Mouse (Mus musculus): Measurements from ENCODE around the gene Vstm4. TPM values are rescaled to one million over a fixed set of nuclear protein-coding genes. Genes with fewer than 3 reads are reported as not detected.

The Vstm4 gene
- polyA plus RNA-seq, 1 experiment, result not detected

- H3K36me3 ChIP-seq (ENCODE audit: control insufficient read depth, insufficient read depth), result no peaks in the 10 kb centered on the region
- H3K27me3 ChIP-seq (ENCODE audit: control insufficient read depth, insufficient read depth, insufficient read length), result peaks cover 32% of the 10 kb centered on the region
- no peaks in the 10 kb centered on the region for H3K79me3 ChIP-seq (ENCODE audit: low read depth)
- no peak overlapping the region for H3K4me3 ChIP-seq (ENCODE audit: insufficient read depth, poor library complexity, severe bottlenecking)
- TF ChIP-seq USF1 (IDR thresholded peaks at IDR 0.05; ENCODE audit: low read depth), result no peak
- no peak for TF ChIP-seq CEBPB (IDR thresholded peaks at IDR 0.05; ENCODE audit: low read depth)
- TF ChIP-seq MAX (IDR thresholded peaks at IDR 0.05), result no peak
- TF ChIP-seq FOSL1 (IDR thresholded peaks at IDR 0.05; ENCODE audit: insufficient read depth, low read length, poor library complexity, severe bottlenecking), result no peak
- TF ChIP-seq MYOG (IDR thresholded peaks at IDR 0.05; ENCODE audit: control insufficient read depth, extremely low read depth, insufficient read length), result no peak
- no peak for TF ChIP-seq CTCF (IDR thresholded peaks at IDR 0.05; ENCODE audit: control insufficient read depth, insufficient read depth, insufficient read length)
- TF ChIP-seq MYOD1 (IDR thresholded peaks at IDR 0.05; ENCODE audit: control insufficient read depth, insufficient read length, low read depth), result no peak
- no peak overlapping the region for H3ac ChIP-seq (ENCODE audit: control insufficient read depth, insufficient read length, low read depth)
- no peaks in the 10 kb centered on the region for H3K79me2 ChIP-seq (ENCODE audit: control insufficient read depth, insufficient read depth)
Measured at GRCm38 (mm10) chr14:32964742-32965141, 108.2 kb downstream of the Vstm4 start.

DNA sequence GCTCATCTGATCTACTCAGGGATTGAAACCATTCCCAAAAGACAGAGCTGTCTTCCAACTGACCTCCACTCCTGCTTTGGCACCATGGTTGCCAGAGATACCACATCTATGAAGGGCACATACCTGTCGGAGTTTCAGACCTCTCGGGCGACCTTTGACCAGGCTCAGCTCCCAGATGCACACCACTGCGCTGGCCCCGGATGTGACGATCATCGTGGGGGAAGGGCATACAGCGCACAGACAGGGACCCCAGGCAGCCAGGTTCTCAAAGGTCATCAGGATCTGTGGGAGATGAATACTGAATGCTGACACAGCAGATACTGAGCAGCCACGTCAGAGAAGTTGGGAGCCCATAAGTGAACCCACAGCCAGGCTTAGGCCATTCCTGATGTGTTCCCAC lies 114.1 kb downstream of the Vstm4 start:
- H3ac ChIP-seq (ENCODE audit: control insufficient read depth, insufficient read length, low read depth), result no peak overlapping the region
- TF ChIP-seq CTCF (IDR thresholded peaks at IDR 0.05; ENCODE audit: control insufficient read depth, insufficient read depth, insufficient read length), result no peak
- no peak for TF ChIP-seq MYOG (IDR thresholded peaks at IDR 0.05; ENCODE audit: control insufficient read depth, extremely low read depth, insufficient read length)
- no peak for TF ChIP-seq CEBPB (IDR thresholded peaks at IDR 0.05; ENCODE audit: low read depth)
- no peak for TF ChIP-seq FOSL1 (IDR thresholded peaks at IDR 0.05; ENCODE audit: insufficient read depth, low read length, poor library complexity, severe bottlenecking)
- TF ChIP-seq MAX (IDR thresholded peaks at IDR 0.05), result no peak
- TF ChIP-seq MYOD1 (IDR thresholded peaks at IDR 0.05; ENCODE audit: control insufficient read depth, insufficient read length, low read depth), result no peak
- TF ChIP-seq USF1 (IDR thresholded peaks at IDR 0.05; ENCODE audit: low read depth), result no peak
- peaks cover 25% of the 10 kb centered on the region for H3K27me3 ChIP-seq (ENCODE audit: control insufficient read depth, insufficient read depth, insufficient read length)
- H3K79me2 ChIP-seq (ENCODE audit: control insufficient read depth, insufficient read depth), result no peaks in the 10 kb centered on the region
- no peaks in the 10 kb centered on the region for H3K36me3 ChIP-seq (ENCODE audit: control insufficient read depth, insufficient read depth)
- H3K4me3 ChIP-seq (ENCODE audit: insufficient read depth, poor library complexity, severe bottlenecking), result no peak overlapping the region
- H3K79me3 ChIP-seq (ENCODE audit: low read depth), result no peaks in the 10 kb centered on the region

DNA sequence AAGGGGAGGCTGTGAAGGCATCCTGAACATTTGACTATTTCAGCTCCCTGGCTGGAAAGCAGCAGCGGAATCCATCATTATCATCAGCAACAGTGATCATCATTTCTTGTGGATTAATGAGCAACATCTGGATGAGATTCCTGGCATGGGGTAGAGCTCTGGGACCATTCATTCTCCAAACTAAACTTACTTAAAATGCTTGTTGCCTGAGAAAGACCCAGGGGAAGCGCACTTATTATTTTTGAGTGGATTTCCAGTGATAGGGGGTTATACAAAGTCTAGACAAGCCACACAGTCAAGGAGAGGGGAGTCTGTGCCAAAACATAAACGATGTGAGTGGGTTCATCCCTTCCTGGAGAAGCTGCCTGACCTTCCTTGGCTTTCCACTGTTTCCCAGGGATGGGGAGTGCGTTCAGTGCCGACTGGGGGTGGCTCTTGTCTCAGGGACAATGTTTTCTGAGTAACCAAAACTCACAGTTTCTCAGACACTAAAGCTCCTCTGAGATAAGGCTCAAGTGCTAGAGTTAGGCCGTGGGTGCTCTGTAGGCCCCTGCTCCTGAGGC lies 127.7 kb downstream of the Vstm4 start:
- H3K4me3 ChIP-seq (ENCODE audit: insufficient read depth, poor library complexity, severe bottlenecking), result no peak overlapping the region
- H3K27me3 ChIP-seq (ENCODE audit: control insufficient read depth, insufficient read depth, insufficient read length), result peaks cover 35% of the 10 kb centered on the region
- no peak overlapping the region for H3ac ChIP-seq (ENCODE audit: control insufficient read depth, insufficient read length, low read depth)
- TF ChIP-seq MAX (IDR thresholded peaks at IDR 0.05) (no peak), MYOG (IDR thresholded peaks at IDR 0.05; ENCODE audit: control insufficient read depth, extremely low read depth, insufficient read length) (no peak), FOSL1 (IDR thresholded peaks at IDR 0.05; ENCODE audit: insufficient read depth, low read length, poor library complexity, severe bottlenecking) (no peak), MYOD1 (IDR thresholded peaks at IDR 0.05; ENCODE audit: control insufficient read depth, insufficient read length, low read depth) (no peak), CTCF (IDR thresholded peaks at IDR 0.05; ENCODE audit: control insufficient read depth, insufficient read depth, insufficient read length) (no peak), USF1 (IDR thresholded peaks at IDR 0.05; ENCODE audit: low read depth) (no peak), CEBPB (IDR thresholded peaks at IDR 0.05; ENCODE audit: low read depth) (no peak)
- H3K79me2 ChIP-seq (ENCODE audit: control insufficient read depth, insufficient read depth), result no peaks in the 10 kb centered on the region
- no peaks in the 10 kb centered on the region for H3K79me3 ChIP-seq (ENCODE audit: low read depth)
- H3K36me3 ChIP-seq (ENCODE audit: control insufficient read depth, insufficient read depth), result no peaks in the 10 kb centered on the region

- Histone ChIP-seq H3K4me3 (ENCODE audit: insufficient read depth, poor library complexity, severe bottlenecking) (no peak overlapping the region), H3K27me3 (ENCODE audit: control insufficient read depth, insufficient read depth, insufficient read length) (peaks cover 35% of the 10 kb centered on the region), H3K79me2 (ENCODE audit: control insufficient read depth, insufficient read depth) (no peaks in the 10 kb centered on the region), H3K36me3 (ENCODE audit: control insufficient read depth, insufficient read depth) (no peaks in the 10 kb centered on the region), H3ac (ENCODE audit: control insufficient read depth, insufficient read length, low read depth) (no peak overlapping the region), H3K79me3 (ENCODE audit: low read depth) (no peaks in the 10 kb centered on the region)
- TF ChIP-seq MYOG (IDR thresholded peaks at IDR 0.05; ENCODE audit: control insufficient read depth, extremely low read depth, insufficient read length) (no peak), FOSL1 (IDR thresholded peaks at IDR 0.05; ENCODE audit: insufficient read depth, low read length, poor library complexity, severe bottlenecking) (no peak), CTCF (IDR thresholded peaks at IDR 0.05; ENCODE audit: control insufficient read depth, insufficient read depth, insufficient read length) (no peak), MAX (IDR thresholded peaks at IDR 0.05) (no peak), MYOD1 (IDR thresholded peaks at IDR 0.05; ENCODE audit: control insufficient read depth, insufficient read length, low read depth) (no peak), CEBPB (IDR thresholded peaks at IDR 0.05; ENCODE audit: low read depth) (no peak), USF1 (IDR thresholded peaks at IDR 0.05; ENCODE audit: low read depth) (no peak)
Measured at GRCm38 (mm10) chr14:32986659-32987058, 130.1 kb downstream of the Vstm4 start.

Other genes starting within 250 kb of the Vstm4 start
- 0.15 TPM for gene 3425401B19Rik, start 171.5 kb upstream of the Vstm4 start, polyA plus RNA-seq (2012; fragmentation: generic; extraction: Trizol)
- gene Tmem273, start 70.8 kb upstream of the Vstm4 start, polyA plus RNA-seq (2012; fragmentation: generic; extraction: Trizol), result 0.05 TPM
- gene Fam170b, start 22.8 kb upstream of the Vstm4 start, polyA plus RNA-seq (2012; fragmentation: generic; extraction: Trizol), result not detected
- gene Lrrc18, start 134.6 kb downstream of the Vstm4 start, polyA plus RNA-seq (2012; fragmentation: generic; extraction: Trizol), result not detected